Mouse (Mus musculus) G1E (cell line): ENCODE measurements around the gene Bbs9. TPM values are rescaled to one million over a fixed set of nuclear protein-coding genes. Genes with fewer than 3 reads are reported as not detected.

Experiments
- ATAC-seq: 2 replicates; pipeline ENCODE4 v1.8.0; 2016; ENCODE audit warnings: mild to moderate bottlenecking; ENCODE audit not compliant: insufficient number of reproducible peaks, poor library complexity, low FRiP score, severe bottlenecking; ENCODE audit errors: extremely low read depth
- DNase-seq: peaks from one replicate; pipeline ENCODE4 v3.0.0; 2012; ENCODE audit warnings: low spot score
- H3K27me3 ChIP-seq: 2 replicates; pipeline ENCODE4 v1.6.1; 2012; ENCODE audit warnings: mild to moderate bottlenecking, low read length, inconsistent platforms; ENCODE audit not compliant: insufficient read depth
- H3K36me3 ChIP-seq: replicated peaks from 2 replicates; pipeline ENCODE3; 2012; ENCODE audit warnings: mild to moderate bottlenecking, inconsistent platforms
- H3K4me1 ChIP-seq: 2 replicates; pipeline ENCODE4 v1.6.1; 2012; ENCODE audit warnings: low read depth, low read length, inconsistent platforms, mixed read lengths; ENCODE audit not compliant: insufficient read depth
- H3K4me3 ChIP-seq: 2 replicates; pipeline ENCODE4 v1.5.1; 2012; ENCODE audit warnings: low read depth, mild to moderate bottlenecking, inconsistent platforms, low read length, moderate library complexity, mixed read lengths
- H3K9me3 ChIP-seq: replicated peaks from 2 replicates; pipeline ENCODE4 v1.6.1; 2012; ENCODE audit warnings: inconsistent platforms
- CTCF ChIP-seq: IDR thresholded peaks from 2 replicates; pipeline ENCODE4 v1.5.1; 2012; ENCODE audit warnings: low read depth, low read length, inconsistent platforms, mixed read lengths
- GATA1 ChIP-seq: IDR thresholded peaks from 2 replicates; pipeline ENCODE4 v1.6.1; 2012; ENCODE audit warnings: borderline replicate concordance, low read length, inconsistent platforms, mixed read lengths
- GATA2 ChIP-seq: IDR thresholded peaks from 2 replicates; pipeline ENCODE4 v1.6.1; 2012; ENCODE audit warnings: low read depth, low read length, inconsistent platforms, borderline replicate concordance
- POLR2AphosphoS5 ChIP-seq: IDR thresholded peaks from 2 replicates; pipeline ENCODE4 v1.6.1; 2012; ENCODE audit warnings: low read depth, low read length, inconsistent platforms; ENCODE audit not compliant: insufficient replicate concordance
- TAL1 ChIP-seq: conservative IDR thresholded peaks from 2 replicates; pipeline ENCODE4 v1.6.1; 2012; ENCODE audit warnings: low read depth, low read length, inconsistent platforms, mixed read lengths
- polyA plus RNA-seq: library from polyadenylated mRNA; stranded (reverse); fragments of >175 nt; gene quantifications from 2 replicates; pipeline ENCODE4 v1.2.3, GENCODE M21; 2012
- total RNA-seq, 2 experiments: library from RNA; stranded (forward) in 1 of 2; stranded (reverse) in 1 of 2; fragments of 200-1000 nt in 1 of 2; fragments of >200 nt in 1 of 2; fragmentation: Nextera tagmentation in 1 of 2; gene quantifications; 2 replicates each; pipeline ENCODE4 v1.2.3; 2014 to 2017

Bbs9 gene
- total and polyA plus RNA-seq, 3 experiments, result 3.3 to 26.9 (median 18.4) TPM

GRCm38 (mm10) chr9:22879266-22879665, 403.8 kb downstream of the Bbs9 start:
- Histone ChIP-seq H3K4me1 (peaks cover 4% of the 10 kb centered on the region; the same call in 1 of the 2 replicates), H3K4me3 (no peak overlapping the region), H3K27me3 (no peaks in the 10 kb centered on the region), H3K36me3 (peaks cover 2% of the 10 kb centered on the region), H3K9me3 (no peaks in the 10 kb centered on the region)
- ATAC-seq (no peak), DNase-seq (no peak)
- TF ChIP-seq GATA1 (no peak), POLR2AphosphoS5 (no peak), CTCF (no peak), GATA2 (no peak), TAL1 (no peak)

DNA sequence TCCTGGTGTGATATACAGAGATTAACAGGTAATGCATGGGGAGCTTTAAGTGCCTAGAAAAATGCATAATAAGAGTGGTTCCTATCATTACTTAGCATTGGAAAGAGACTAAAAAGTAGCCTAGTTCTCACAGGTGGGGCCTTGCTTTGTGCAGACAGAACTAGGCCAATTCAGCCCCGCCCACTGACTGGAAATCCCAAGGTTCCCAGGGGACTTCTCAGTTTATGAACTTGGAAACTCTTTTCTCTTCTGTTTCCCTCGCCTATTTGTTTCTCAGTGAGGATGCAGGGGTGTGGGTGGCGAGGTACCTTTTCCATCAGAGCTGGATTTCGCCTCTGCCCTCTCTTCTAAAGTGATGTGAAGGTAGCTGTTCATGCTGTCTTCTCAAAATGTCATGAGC, 410.8 kb downstream of the Bbs9 start:
- H3K9me3 ChIP-seq, result no peaks in the 10 kb centered on the region
- DNase-seq, result no peak
- H3K27me3 ChIP-seq, result no peaks in the 10 kb centered on the region
- peaks cover 4% of the 10 kb centered on the region for H3K36me3 ChIP-seq
- H3K4me3 ChIP-seq, result no peak overlapping the region
- ATAC-seq, result no peak
- H3K4me1 ChIP-seq, result peaks cover 18% of the 10 kb centered on the region
- no peak for TF ChIP-seq TAL1

DNA sequence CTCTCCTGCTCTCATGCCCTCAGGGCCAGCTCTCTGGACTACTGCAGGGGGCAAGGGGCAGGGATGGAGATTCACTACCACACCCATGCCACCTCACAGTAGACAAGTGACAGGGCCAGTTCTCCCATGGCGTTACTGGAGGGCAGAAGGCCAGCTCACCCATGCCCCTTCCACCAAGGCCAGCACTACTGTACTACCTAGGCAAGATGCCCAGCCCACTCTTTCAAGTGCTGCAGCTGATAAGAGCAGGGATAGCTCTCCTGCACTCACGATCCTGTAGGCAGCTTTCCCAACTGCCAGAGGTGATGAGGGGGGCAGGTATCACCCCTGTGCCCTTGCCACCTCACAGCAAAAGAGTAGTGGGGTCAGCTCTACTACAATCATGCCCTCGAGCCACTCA, 429.9 kb downstream of the Bbs9 start:
- Histone ChIP-seq H3K4me1 (peaks cover 6% of the 10 kb centered on the region), H3K36me3 (peaks cover 10% of the 10 kb centered on the region), H3K9me3 (no peaks in the 10 kb centered on the region), H3K27me3 (no peaks in the 10 kb centered on the region), H3K4me3 (no peak overlapping the region)
- ATAC-seq (no peak), DNase-seq (no peak)
- no peak for TF ChIP-seq TAL1
- no peak for TF ChIP-seq GATA2
- no peak for TF ChIP-seq CTCF
- TF ChIP-seq POLR2AphosphoS5, result no peak
- TF ChIP-seq GATA1, result no peak

DNA sequence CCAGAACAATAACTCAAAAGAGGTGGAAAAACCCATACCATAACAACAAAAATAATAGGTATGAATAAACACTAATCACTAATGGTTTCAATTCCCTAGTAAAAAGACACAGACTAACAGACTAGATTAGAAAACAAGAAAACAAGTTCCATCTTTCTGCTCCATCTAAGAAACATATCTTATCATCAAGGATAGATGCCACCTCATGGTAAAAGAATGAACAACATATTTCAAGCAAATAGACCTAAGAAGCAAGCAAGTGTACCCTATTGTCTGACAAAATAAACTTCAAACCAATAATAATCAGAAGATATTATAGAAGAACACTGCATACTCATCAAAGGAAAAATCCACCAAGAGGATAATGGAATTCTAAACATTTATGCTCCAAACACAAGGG, 441.3 kb downstream of the Bbs9 start:
- TF ChIP-seq POLR2AphosphoS5 (no peak), GATA1 (no peak), GATA2 (no peak), TAL1 (no peak), CTCF (no peak)
- Histone ChIP-seq H3K4me1 (no peaks in the 10 kb centered on the region), H3K4me3 (no peak overlapping the region), H3K27me3 (no peaks in the 10 kb centered on the region), H3K9me3 (no peaks in the 10 kb centered on the region), H3K36me3 (no peaks in the 10 kb centered on the region)
- DNase-seq, result no peak
- no peak for ATAC-seq

GRCm38 (mm10) chr9:22935645-22936044, 460.1 kb downstream of the Bbs9 start:
- TF ChIP-seq POLR2AphosphoS5 (no peak), CTCF (no peak), TAL1 (no peak), GATA2 (no peak)
- DNase-seq, result no peak
- peaks cover 11% of the 10 kb centered on the region for H3K27me3 ChIP-seq

More at GRCm38 (mm10) chr9:22935645-22936044, 460.1 kb downstream of the Bbs9 start:
- no peaks in the 10 kb centered on the region for H3K36me3 ChIP-seq
- ATAC-seq, result no peak
- no peak overlapping the region for H3K4me3 ChIP-seq
- H3K4me1 ChIP-seq, result no peaks in the 10 kb centered on the region
- no peaks in the 10 kb centered on the region for H3K9me3 ChIP-seq

Other genes starting within 250 kb of the Bbs9 start
- 4.4 and 4.9 TPM in 2 replicates for gene Zfp599, start 215.8 kb upstream of the Bbs9 start, total RNA-seq (2014; fragmentation: Nextera tagmentation)
- gene Zfp599, start 215.8 kb upstream of the Bbs9 start, total RNA-seq (2017), result 1.1 and 2.0 TPM in 2 replicates
- gene Zfp599, start 215.8 kb upstream of the Bbs9 start, polyA plus RNA-seq, result 0.07 and 0.13 TPM in 2 replicates
- gene Zfp810, start 168.1 kb upstream of the Bbs9 start, total RNA-seq (2014; fragmentation: Nextera tagmentation), result 17.6 and 18.4 TPM in 2 replicates
- 12.6 and 13.2 TPM in 2 replicates for gene Zfp810, start 168.1 kb upstream of the Bbs9 start, total RNA-seq (2017)
- 3.0 and 3.3 TPM in 2 replicates for gene Zfp810, start 168.1 kb upstream of the Bbs9 start, polyA plus RNA-seq
- 183 and 184 TPM in 2 replicates for gene Anln, start 86.5 kb upstream of the Bbs9 start, total RNA-seq (2014; fragmentation: Nextera tagmentation)
- 62.1 and 62.4 TPM in 2 replicates for gene Anln, start 86.5 kb upstream of the Bbs9 start, total RNA-seq (2017)
- 6.8 and 8.7 TPM in 2 replicates for gene Anln, start 86.5 kb upstream of the Bbs9 start, polyA plus RNA-seq
- gene 9530077C05Rik, start 64.2 kb upstream of the Bbs9 start, total RNA-seq (2014; fragmentation: Nextera tagmentation), result 5.1 and 10.3 TPM in 2 replicates
- gene 9530077C05Rik, start 64.2 kb upstream of the Bbs9 start, total RNA-seq (2017), result 6.8 and 7.9 TPM in 2 replicates
- gene 9530077C05Rik, start 64.2 kb upstream of the Bbs9 start, polyA plus RNA-seq, result 1.3 and 1.8 TPM in 2 replicates
- gene Gm17545, start 21.4 kb upstream of the Bbs9 start, total RNA-seq (2014; fragmentation: Nextera tagmentation), result not detected in 2 replicates
- gene Gm17545, start 21.4 kb upstream of the Bbs9 start, total RNA-seq (2017), result not detected in 2 replicates
- not detected in 2 replicates for gene Gm17545, start 21.4 kb upstream of the Bbs9 start, polyA plus RNA-seq
- gene Rp9, start 6.0 kb upstream of the Bbs9 start, total RNA-seq (2014; fragmentation: Nextera tagmentation), result 119 and 130 TPM in 2 replicates
- 100 and 113 TPM in 2 replicates for gene Rp9, start 6.0 kb upstream of the Bbs9 start, total RNA-seq (2017)
- 104 TPM in 2 replicates for gene Rp9, start 6.0 kb upstream of the Bbs9 start, polyA plus RNA-seq